Mouse (Mus musculus) skeletal muscle tissue, adult 2 months (tissue): ENCODE results near the gene Gm15140.
"Not testable (repeated sequence)": the region's sequence is repeated elsewhere in the genome, so short reads cannot be mapped to it uniquely, and the experiment has no call there.

Experiments
- DNase-seq: peaks from one replicate; pipeline ENCODE4 v3.0.0-alpha.2; 2012; ENCODE audit warnings: low read depth, low spot score

Gene Gm15140

DNA sequence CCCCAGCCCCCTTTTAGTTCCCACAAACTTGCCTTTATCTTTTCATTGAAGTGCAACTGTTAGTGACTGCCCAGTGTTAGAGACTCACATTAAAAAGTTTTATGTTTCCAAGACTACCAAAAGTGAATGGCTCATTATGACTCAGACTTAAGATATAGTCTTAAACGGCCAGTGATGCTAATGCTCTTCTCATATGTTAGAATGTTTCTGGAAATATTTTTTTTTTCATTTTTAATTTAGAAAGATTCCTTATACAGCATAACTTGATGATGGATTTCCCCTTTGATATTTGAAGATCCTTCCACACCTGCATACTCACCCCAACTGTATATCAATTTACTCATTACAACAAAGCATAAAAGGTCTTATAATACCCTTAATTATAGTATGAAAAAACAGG lies at the start of gene Gm15140:
Gene Gm15140 (minus strand): TSS at position 101 of the 400 bp plus-strand sequence.
- not testable (repeated sequence) for DNase-seq
